Mouse (Mus musculus) neural tube, embryonic 14.5 days (tissue): ENCODE results near the gene Sumo1. TPM values are rescaled to one million over a fixed set of nuclear protein-coding genes. Genes with fewer than 3 reads are reported as not detected.

ENCODE experiments used
- ATAC-seq: fragments of 200-750 bp; cut with Nextera tagmentation; 2 replicates; pipeline ENCODE4 v1.8.0; 2017; ENCODE audit warnings: low read depth, mild to moderate bottlenecking, moderate TSS enrichment, moderate library complexity
- H3K27ac ChIP-seq: fragments of 300-500 bp; sonication (generic); 2 replicates; pipeline ENCODE4 v1.5.1; 2014; ENCODE audit warnings: low read depth, mild to moderate bottlenecking, control low read depth, low read length, moderate library complexity, mixed read lengths
- H3K27me3 ChIP-seq: fragments of 300-500 bp; sonication (generic); 2 replicates; pipeline ENCODE4 v1.6.1; 2014; ENCODE audit warnings: low read length; ENCODE audit not compliant: control insufficient read depth, insufficient read depth
- H3K36me3 ChIP-seq: fragments of 300-500 bp; sonication (generic); 2 replicates; pipeline ENCODE4 v1.6.1; 2014; ENCODE audit warnings: low read length, mixed read lengths; ENCODE audit not compliant: control insufficient read depth, insufficient read depth
- H3K4me1 ChIP-seq: fragments of 300-500 bp; sonication (generic); 2 replicates; pipeline ENCODE4 v1.6.1; 2014; ENCODE audit warnings: low read length; ENCODE audit not compliant: control insufficient read depth, insufficient read depth
- H3K4me2 ChIP-seq: fragments of 300-500 bp; sonication (generic); 2 replicates; pipeline ENCODE4 v1.6.1; 2014; ENCODE audit warnings: mild to moderate bottlenecking, low read depth, low read length, control low read depth
- H3K4me3 ChIP-seq: fragments of 300-500 bp; sonication (generic); 2 replicates; pipeline ENCODE4 v1.5.1; 2014; ENCODE audit warnings: low read depth, low read length, control low read depth, mixed read lengths
- H3K9ac ChIP-seq: fragments of 300-500 bp; sonication (generic); replicated peaks from 2 replicates; pipeline ENCODE4 v1.6.1; 2014; ENCODE audit warnings: low read depth, mild to moderate bottlenecking, control low read depth, low read length, mixed read lengths
- H3K9me3 ChIP-seq: fragments of 300-500 bp; sonication (generic); 2 replicates; pipeline ENCODE4 v1.6.1; 2016; ENCODE audit warnings: low read length; ENCODE audit not compliant: control insufficient read depth
- WGBS: fragments of 180-500 bp; shearing (Covaris S2); extraction: QIAGEN DNeasy Blood & Tissue Kit; methylation state at CpG from one replicate; pipeline ENCODE4 v1.1.7; 2014; 5-methylcytosine and 5-hydroxymethylcytosine counted together
- polyA plus RNA-seq: library from polyadenylated mRNA; unstranded; fragments of >200 nt; fragmentation: Nextera tagmentation; extraction: Ambion mirVana; gene quantifications from 2 replicates; pipeline ENCODE4 v1.2.1, GENCODE M21; 2014

The Sumo1 gene
- polyA plus RNA-seq, 1 experiment from 2014 or later = 348 TPM

GRCm38 (mm10) chr1:59625410-59625809 lies 45.2 kb downstream of the Sumo1 start:
- Histone ChIP-seq H3K27me3 (no peaks in the 10 kb centered on the region), H3K4me3 (no peak overlapping the region), H3K4me1 (no peaks in the 10 kb centered on the region), H3K4me2 (no peak overlapping the region), H3K9ac (no peak overlapping the region), H3K9me3 (no peaks in the 10 kb centered on the region), H3K36me3 (no peaks in the 10 kb centered on the region), H3K27ac (no peak overlapping the region)
- no peak for ATAC-seq
- 76% methylated on average over 5 of the region's 5 CpGs for WGBS

DNA sequence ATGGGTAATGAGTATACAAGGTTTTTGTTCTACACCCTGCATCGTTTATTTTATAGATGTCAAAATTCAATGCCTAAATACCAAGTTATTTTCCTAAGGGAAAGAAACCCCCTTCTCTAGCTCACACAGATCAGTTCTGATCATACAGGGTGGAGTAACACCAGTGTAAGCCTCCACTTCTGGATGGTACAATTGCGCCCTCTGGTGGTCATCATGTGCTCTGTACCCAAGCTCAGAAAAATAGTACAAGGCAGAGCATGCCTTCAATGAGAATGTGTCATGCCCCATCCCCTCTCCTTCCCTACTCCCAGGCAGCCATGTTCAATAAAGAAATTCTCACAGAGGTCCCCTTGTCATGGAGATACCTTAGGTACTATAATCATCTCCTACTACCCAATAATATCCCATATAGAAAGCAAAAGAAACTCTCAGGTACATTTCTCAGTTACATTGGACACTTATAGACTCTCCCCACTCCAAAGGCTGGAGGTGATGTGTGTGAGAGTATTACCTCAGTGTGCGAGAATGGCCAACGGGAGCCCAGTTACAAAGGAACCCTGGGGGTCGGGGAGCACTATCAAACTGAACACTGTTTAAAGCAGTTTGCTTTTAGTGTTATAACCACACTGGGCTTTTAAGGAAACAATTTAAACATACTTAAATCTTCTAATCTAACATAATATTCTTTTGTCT lies 47.2 kb downstream of the Sumo1 start:
- no peaks in the 10 kb centered on the region for H3K4me1 ChIP-seq
- no peak overlapping the region for H3K4me3 ChIP-seq
- no peak overlapping the region for H3K4me2 ChIP-seq
- H3K27me3 ChIP-seq = no peaks in the 10 kb centered on the region
- no peak overlapping the region for H3K9ac ChIP-seq
- H3K9me3 ChIP-seq = no peaks in the 10 kb centered on the region
- no peaks in the 10 kb centered on the region for H3K36me3 ChIP-seq
- 26% methylated on average over 5 of the region's 5 CpGs for WGBS
- peak; percentile 98 for ATAC-seq
- H3K27ac ChIP-seq = no peak overlapping the region

GRCm38 (mm10) chr1:59619201-59619600 lies 51.4 kb downstream of the Sumo1 start:
- Histone ChIP-seq H3K9ac (no peak overlapping the region), H3K4me3 (no peak overlapping the region), H3K4me2 (no peak overlapping the region), H3K4me1 (no peaks in the 10 kb centered on the region), H3K9me3 (no peaks in the 10 kb centered on the region), H3K27me3 (no peaks in the 10 kb centered on the region), H3K36me3 (no peaks in the 10 kb centered on the region), H3K27ac (no peak overlapping the region)
- 94% methylated on average over 10 of the region's 10 CpGs for WGBS
- no peak for ATAC-seq

DNA sequence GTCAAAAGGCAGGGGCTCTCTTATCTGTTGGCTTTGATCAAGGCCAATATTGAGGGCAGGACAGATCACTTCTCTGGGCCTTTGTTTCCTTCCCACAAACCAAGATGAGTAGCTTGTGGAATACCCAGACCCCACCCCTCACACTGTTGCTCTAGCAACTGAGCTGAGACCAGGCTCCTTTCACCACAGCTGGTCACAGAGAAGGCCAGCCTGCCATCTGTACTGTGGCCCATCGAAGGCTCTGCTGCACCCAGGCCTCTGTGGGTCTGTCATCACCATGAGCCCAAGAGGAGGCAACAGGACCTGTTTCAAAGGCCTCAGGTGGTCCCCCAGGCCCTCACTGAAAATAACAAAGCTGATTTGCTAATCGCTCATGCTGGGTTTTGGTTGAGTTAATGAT lies 55.6 kb downstream of the Sumo1 start:
- Histone ChIP-seq H3K27ac (no peak overlapping the region), H3K36me3 (no peaks in the 10 kb centered on the region), H3K4me2 (no peak overlapping the region), H3K9me3 (no peaks in the 10 kb centered on the region), H3K27me3 (no peaks in the 10 kb centered on the region), H3K4me1 (no peaks in the 10 kb centered on the region), H3K4me3 (no peak overlapping the region), H3K9ac (no peak overlapping the region)
- WGBS = 82% methylated on average over 2 of the region's 2 CpGs
- ATAC-seq = no peak

DNA sequence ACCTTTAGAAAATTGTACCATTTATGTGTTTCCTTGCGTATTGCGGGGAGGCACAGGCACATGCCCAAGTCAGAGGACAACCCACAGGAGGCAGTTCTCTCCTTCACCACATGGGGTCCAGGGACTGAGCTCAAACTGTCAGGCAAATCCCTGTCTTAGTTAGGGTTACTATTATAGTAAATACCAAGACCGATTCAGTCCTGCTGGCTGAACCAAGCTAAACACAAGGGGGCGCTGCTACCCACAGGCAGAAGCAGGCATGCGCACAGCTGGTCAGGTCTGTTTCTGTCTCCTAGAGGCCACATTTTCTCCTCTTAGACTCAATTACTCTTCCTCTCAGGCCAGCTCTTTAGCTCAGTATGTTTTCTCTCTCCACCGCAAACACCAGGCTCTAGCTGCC lies 56.8 kb downstream of the Sumo1 start:
- H3K4me1 ChIP-seq = no peaks in the 10 kb centered on the region
- H3K4me3 ChIP-seq = no peak overlapping the region
- H3K27me3 ChIP-seq = no peaks in the 10 kb centered on the region
- no peak for ATAC-seq
- no peaks in the 10 kb centered on the region for H3K36me3 ChIP-seq
- H3K4me2 ChIP-seq = no peak overlapping the region
- no peaks in the 10 kb centered on the region for H3K9me3 ChIP-seq
- 49% methylated on average over 6 of the region's 6 CpGs for WGBS
- H3K27ac ChIP-seq = no peak overlapping the region
- no peak overlapping the region for H3K9ac ChIP-seq

DNA sequence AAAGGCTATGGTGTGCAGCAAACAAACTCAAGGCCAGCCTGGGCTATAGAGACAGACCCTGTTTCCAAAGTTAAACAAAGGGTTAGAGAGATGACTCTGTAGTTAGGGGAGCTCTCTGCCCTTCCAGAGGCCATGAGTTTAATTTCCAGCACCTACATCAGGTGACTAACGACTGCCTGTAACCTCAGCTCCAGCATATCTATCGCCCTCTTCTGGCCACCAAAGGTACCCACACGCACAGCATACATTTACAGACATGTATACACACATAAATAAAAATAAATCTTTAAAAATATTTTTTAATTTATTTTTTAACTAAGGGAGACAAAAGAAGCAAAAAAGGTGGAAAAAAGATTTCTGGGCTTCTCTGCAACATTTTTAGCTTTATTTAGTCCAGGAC lies 59.7 kb downstream of the Sumo1 start:
- H3K4me3 ChIP-seq = no peak overlapping the region
- ATAC-seq = no peak
- H3K9ac ChIP-seq = no peak overlapping the region
- no peaks in the 10 kb centered on the region for H3K36me3 ChIP-seq
- no peaks in the 10 kb centered on the region for H3K27me3 ChIP-seq
- no peaks in the 10 kb centered on the region for H3K9me3 ChIP-seq
- H3K4me2 ChIP-seq = no peak overlapping the region
- 90% methylated on average over 3 of the region's 3 CpGs for WGBS
- no peak overlapping the region for H3K27ac ChIP-seq
- no peaks in the 10 kb centered on the region for H3K4me1 ChIP-seq

DNA sequence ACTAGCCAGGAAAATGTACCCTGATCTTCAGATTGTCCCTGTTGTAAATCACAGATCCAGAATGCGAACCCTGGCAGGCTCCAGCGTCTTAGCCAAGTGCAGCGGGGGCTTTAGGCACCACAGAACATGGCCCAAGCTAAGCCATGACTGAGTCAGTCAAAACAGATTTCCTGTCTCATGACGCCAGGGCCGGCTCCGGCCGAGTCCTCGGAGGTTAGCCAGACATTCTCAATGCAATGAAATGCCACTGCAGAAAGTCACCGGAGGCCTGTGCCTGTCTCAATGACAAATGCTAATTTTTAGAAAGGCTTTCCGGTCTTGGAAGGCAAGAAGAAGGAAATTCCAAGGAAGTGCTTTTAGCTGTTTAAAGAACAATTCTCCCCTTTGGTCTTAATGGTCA lies 60.7 kb downstream of the Sumo1 start:
- Histone ChIP-seq H3K9ac (no peak overlapping the region), H3K27me3 (no peaks in the 10 kb centered on the region), H3K27ac (no peak overlapping the region), H3K36me3 (no peaks in the 10 kb centered on the region), H3K9me3 (no peaks in the 10 kb centered on the region), H3K4me3 (no peak overlapping the region), H3K4me2 (no peak overlapping the region), H3K4me1 (no peaks in the 10 kb centered on the region)
- no peak for ATAC-seq
- 74% methylated on average over 10 of the region's 10 CpGs for WGBS

GRCm38 (mm10) chr1:59609458-59609857 lies 61.2 kb downstream of the Sumo1 start:
- no peak overlapping the region for H3K27ac ChIP-seq
- H3K27me3 ChIP-seq = no peaks in the 10 kb centered on the region
- WGBS = 82% methylated on average over 4 of the region's 4 CpGs
- H3K4me2 ChIP-seq = no peak overlapping the region
- ATAC-seq = no peak
- H3K36me3 ChIP-seq = no peaks in the 10 kb centered on the region
- H3K4me3 ChIP-seq = no peak overlapping the region
- H3K9ac ChIP-seq = no peak overlapping the region
- H3K9me3 ChIP-seq = no peaks in the 10 kb centered on the region
- H3K4me1 ChIP-seq = no peaks in the 10 kb centered on the region

DNA sequence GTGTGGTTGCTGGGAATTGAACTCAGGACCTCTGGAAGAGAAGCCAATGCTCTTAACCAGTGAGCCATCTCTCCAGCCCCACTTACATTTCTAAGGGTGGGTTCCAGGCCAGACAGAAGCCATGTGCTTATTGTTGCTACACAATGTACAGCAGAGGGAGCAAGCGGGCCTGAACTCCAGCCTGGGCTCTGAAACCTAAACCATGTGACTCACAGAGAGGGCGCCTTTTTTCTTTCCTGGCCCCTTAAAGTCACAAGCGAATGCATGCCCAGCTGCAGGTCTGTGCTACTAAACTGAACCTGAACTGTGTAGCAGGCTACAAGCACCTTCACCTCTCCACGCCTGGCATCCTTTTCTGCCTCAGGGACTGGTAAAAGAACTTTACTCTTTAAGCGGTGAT lies 61.7 kb downstream of the Sumo1 start:
- no peak for ATAC-seq
- no peaks in the 10 kb centered on the region for H3K4me1 ChIP-seq
- WGBS = 72% methylated on average over 5 of the region's 5 CpGs
- H3K4me3 ChIP-seq = no peak overlapping the region
- no peaks in the 10 kb centered on the region for H3K36me3 ChIP-seq
- no peak overlapping the region for H3K27ac ChIP-seq
- no peak overlapping the region for H3K4me2 ChIP-seq
- no peaks in the 10 kb centered on the region for H3K9me3 ChIP-seq
- no peaks in the 10 kb centered on the region for H3K27me3 ChIP-seq
- H3K9ac ChIP-seq = no peak overlapping the region
